Mouse (Mus musculus) embryonic fibroblast, embryonic 13.5 days (primary cell): ENCODE results near the gene Ccdc71.

ENCODE experiments used
- CTCF ChIP-seq: IDR thresholded peaks from 2 replicates; pipeline ENCODE4 v1.5.1; 2011; ENCODE audit warnings: mild to moderate bottlenecking, control low read depth, low read length, moderate library complexity, borderline replicate concordance; ENCODE audit not compliant: insufficient read depth
- POLR2A ChIP-seq: IDR thresholded peaks from 2 replicates; pipeline ENCODE4 v1.6.1; 2011; ENCODE audit warnings: low read depth, mild to moderate bottlenecking, control low read depth, low read length, moderate library complexity

DNA sequence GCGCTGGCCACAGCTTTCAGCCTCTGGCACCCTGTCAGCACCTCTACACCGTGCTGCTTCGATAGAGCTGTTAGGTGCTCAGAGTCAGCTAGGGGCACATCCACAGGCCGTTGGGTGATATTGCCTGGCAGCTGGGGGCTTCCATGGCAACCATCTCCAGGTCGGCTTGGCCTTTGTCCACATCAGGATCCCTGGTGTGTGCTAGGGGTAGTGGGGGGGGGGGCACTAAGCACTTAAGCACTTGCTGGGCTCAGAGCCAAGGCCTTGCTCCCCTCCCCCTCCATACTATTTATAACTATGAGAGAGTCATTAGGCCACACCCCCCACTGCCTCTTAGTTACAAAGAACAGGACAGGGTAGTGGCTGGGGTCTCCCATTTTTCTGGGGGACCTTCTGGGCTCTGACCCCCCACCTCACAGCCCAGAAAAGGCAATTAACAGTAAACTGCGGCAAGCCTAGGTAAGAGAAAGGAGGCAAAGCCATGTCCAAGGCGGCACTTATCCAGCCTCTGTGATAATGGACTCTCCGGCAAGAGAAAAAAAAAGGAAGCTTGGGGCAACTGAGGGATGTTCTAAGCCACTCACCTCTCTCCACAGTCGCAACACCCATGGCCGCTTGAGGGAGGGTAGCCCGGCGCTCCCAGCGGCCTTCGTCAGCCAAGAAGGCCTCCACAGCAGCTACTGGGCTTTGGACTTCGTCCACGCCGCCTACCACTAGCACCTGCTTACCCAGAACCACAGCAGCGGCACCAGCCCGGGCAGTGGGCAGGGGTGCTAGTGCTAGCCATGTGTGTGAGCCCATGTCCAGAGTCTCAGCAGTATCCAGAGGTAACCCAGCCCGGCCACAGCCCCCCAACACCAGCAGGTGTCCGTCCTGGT is 9.8 kb upstream of the Ccdc71 start:
- TF ChIP-seq CTCF (no peak), POLR2A (no peak)
